Mouse (Mus musculus): Measurements from ENCODE around the gene Ankrd10.
"Not testable (repeated sequence)": the region's sequence is repeated elsewhere in the genome, so short reads cannot be mapped to it uniquely, and the experiment has no call there.

The Ankrd10 gene

GRCm38 (mm10) chr8:11608848-11609247 is 26.7 kb downstream of the Ankrd10 start:
- no peak for DNase-seq

- DNase-seq = peak; percentile 80 to 87
Observed at GRCm38 (mm10) chr8:11602006-11602680, 33.4 kb downstream of the Ankrd10 start.

GRCm38 (mm10) chr8:11600301-11600951 is 35.1 kb downstream of the Ankrd10 start:
- DNase-seq = no peak

GRCm38 (mm10) chr8:11593222-11593884 is 42.2 kb downstream of the Ankrd10 start:
- no peak for DNase-seq

GRCm38 (mm10) chr8:11592296-11592695 is 43.3 kb downstream of the Ankrd10 start:
- DNase-seq = no peak

- DNase-seq = no peak
Observed at GRCm38 (mm10) chr8:11591837-11592236, 43.7 kb downstream of the Ankrd10 start.

- no peak for DNase-seq
Observed at GRCm38 (mm10) chr8:11586374-11586745, 49.2 kb downstream of the Ankrd10 start.

GRCm38 (mm10) chr8:11585513-11586373 is 49.8 kb downstream of the Ankrd10 start:
- DNase-seq = no peak

GRCm38 (mm10) chr8:11575604-11576384 is 59.8 kb downstream of the Ankrd10 start:
- no peak for DNase-seq

GRCm38 (mm10) chr8:11574911-11575603 is 60.5 kb downstream of the Ankrd10 start:
- DNase-seq = no peak

GRCm38 (mm10) chr8:11572428-11572827 is 63.1 kb downstream of the Ankrd10 start:
- DNase-seq = no peak

GRCm38 (mm10) chr8:11571950-11572349 is 63.6 kb downstream of the Ankrd10 start:
- DNase-seq = no peak

GRCm38 (mm10) chr8:11570742-11571141 is 64.8 kb downstream of the Ankrd10 start:
- DNase-seq = no peak

- DNase-seq = no peak
Observed at GRCm38 (mm10) chr8:11569260-11570097, 66.1 kb downstream of the Ankrd10 start.

GRCm38 (mm10) chr8:11568193-11568592 is 67.4 kb downstream of the Ankrd10 start:
- not testable (repeated sequence) for DNase-seq

- DNase-seq = no peak
Observed at GRCm38 (mm10) chr8:11564721-11565120, 70.8 kb downstream of the Ankrd10 start.

GRCm38 (mm10) chr8:11564236-11564635 is 71.3 kb downstream of the Ankrd10 start:
- DNase-seq = no peak

Measured in cerebellum, postnatal 10 days (tissue).